Mouse (Mus musculus) neutrophil, adult 5-6 weeks (primary cell): ENCODE measurements around the gene Atg101. TPM values are rescaled to one million over a fixed set of nuclear protein-coding genes. Genes with fewer than 3 reads are reported as not detected.

ENCODE experiments used
- ATAC-seq: fragments of 151-379, 151-347 bp; 2 replicates; pipeline ENCODE4 v1.8.0; 2017; ENCODE audit warnings: mild to moderate bottlenecking, moderate TSS enrichment; ENCODE audit not compliant: insufficient number of reproducible peaks, poor library complexity, low FRiP score, severe bottlenecking; ENCODE audit errors: extremely low read depth
- total RNA-seq: library from RNA; stranded (forward); fragments of 200-1000 nt; gene quantifications from 2 replicates; pipeline ENCODE4 v1.2.3, GENCODE M21; 2017

Gene Atg101
- total RNA-seq, 1 experiment from 2014 or later, result 61.0 TPM

DNA sequence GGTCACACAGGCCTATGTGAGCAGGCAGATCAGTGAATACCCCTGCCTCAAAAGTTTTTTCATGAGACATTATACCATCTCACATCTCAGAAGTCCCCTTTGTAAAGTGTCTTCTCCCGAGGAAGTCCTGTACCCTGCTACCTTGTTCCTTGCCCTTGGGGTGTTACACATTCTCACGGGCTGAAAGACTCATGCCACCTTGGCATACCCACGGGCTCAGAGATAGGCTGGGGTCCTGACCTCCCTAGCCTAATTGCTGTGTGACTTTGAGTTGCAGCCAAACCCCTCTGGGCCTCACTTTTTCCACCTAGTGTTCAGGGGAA is 30.5 kb upstream of the Atg101 start:
- ATAC-seq, result no peak

DNA sequence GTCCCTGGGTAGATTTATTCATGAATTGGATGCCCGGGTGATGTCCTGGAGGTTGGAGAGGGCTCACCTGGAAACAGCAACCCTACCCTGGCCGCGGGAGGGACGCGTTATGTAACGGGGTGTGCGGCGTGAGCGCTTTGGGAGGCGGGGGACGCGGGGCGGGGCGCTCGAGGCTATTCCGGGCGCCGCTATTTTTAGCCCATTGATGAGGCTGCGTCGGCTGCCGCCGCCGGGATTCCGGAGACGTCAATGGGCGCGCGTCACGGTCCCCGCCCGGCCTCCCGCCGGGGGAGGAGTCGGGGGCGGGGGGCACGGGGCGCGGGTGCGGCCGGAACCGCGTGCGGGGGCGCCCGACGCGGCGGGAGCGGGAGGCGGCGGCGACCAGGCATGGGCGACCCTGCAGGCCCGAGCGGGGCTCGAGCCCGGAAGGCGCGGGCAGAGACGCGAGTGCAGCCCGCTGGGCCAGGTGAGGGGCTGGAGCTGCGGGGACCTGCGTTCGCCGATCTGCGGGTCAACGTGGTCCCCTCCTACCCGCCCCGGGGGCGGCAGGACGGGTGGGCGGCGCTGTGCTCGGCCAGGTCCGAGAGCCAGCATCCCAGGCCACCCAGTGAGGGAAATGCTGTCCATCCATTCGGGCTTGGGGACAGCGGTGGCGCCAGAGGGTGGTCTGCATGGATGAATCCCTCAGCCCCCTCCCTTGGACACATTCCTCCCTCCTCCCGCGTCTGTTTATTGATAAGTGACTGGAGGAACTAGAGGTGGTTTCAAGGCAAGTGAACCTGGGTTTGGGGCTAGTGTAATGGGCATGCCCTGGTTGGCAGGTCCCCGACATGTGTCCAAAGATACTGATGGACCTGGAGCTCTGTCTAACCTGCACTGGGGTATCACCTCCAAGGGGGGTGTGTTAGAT is 29.9 kb upstream of the Atg101 start, which contains the start of gene Nr4a1:
TSS of gene Nr4a1 (plus strand) at position 384 of the 910 bp plus-strand sequence.
- ATAC-seq, result peak; percentile 27

DNA sequence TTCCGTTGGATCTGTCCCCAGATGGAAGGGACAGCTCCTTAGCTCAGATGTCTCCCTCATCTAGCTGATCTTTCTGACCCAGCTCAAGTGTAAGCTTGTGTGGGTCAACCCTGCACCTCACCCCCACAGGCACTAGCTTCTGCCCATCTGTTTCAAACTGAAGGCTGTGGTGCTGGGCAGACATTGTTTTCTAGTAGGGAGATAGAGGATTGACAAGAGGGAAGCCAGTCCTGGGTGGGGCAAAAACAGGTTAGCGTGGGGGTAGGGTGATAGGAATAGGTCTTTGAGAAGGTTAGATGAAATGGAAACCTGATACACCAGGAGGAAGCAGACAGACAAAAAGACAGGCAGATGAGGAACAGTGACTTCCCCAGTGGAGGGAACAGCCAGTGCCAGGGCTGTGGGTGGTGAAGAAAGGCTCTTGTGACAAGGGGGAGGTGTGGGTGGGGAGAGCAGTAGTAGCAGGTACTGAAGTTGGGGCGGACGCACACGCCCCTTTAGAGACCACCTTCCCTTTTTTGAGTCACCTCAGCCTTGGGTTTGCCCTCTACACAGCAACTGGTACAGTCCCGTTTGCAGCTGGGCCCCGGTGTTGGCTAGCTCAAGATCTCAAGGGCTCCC is 28.1 kb upstream of the Atg101 start:
- ATAC-seq, result peak; percentile 18

- no peak for ATAC-seq
Measured at GRCm38 (mm10) chr15:101256463-101257206, 27.4 kb upstream of the Atg101 start.

DNA sequence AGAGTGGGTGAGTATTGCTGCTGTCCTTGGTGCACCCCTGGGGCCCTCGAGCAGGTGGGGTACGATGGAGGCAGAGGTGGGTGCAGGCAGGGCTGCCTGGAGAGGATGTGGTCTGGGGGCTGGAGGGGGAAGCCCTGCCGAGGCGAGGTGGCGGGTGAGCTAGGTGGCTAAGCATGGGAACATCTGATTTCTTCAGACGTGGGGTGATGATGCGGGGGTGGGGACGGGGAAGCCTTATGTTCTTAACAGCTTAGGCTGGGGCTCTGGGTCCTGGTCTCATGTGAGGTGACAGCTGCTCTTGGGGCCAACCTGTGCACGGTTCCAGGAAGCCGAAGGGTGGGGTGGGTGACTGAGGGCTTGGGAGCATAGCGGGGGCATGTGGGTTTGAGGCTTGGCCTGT is 25.7 kb upstream of the Atg101 start:
- ATAC-seq, result peak; percentile 40

GRCm38 (mm10) chr15:101259922-101260321 is 24.1 kb upstream of the Atg101 start:
- ATAC-seq, result no peak

DNA sequence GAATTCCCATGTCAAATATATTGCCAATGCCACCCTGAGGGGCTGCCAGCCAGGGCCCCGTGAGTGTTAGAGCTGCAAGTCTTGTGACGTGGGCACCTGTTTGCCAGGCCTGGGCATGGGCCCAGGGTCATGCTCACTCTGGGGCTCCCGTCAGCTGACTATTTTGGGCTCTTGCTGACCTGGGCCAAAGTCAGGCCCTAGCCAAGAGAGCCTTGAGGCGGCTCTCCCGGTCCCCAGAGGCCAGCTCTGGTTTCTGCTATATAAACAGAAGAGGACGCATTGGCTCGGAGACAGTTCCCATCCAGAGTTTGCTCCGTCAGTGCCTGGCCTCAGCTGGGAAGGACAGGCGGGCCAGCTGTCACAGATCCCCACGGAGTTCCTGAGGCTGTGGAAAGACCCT is 23.7 kb upstream of the Atg101 start:
- ATAC-seq, result no peak

GRCm38 (mm10) chr15:101260874-101261622 is 23.0 kb upstream of the Atg101 start:
- ATAC-seq, result no peak

DNA sequence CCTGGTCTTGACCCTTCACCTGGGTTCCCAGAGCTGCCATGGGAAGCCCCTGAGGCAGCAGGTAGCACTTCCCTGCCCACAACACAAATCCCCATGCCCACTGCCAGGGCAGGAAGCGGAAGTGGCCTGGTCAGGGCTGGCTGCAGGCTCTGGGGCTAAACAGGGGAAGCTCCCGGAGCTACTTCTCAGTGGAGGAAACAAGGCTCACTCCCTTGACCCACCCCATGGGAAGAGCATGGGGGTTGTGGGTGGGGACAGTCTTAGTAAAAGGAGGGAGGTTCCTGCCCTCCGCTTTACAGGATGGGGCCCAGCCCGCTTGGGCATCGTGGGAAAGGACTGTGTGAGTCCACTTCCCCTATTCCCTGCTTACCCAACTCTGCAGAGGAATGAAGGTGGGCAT is 21.6 kb upstream of the Atg101 start:
- ATAC-seq, result peak; percentile 54

GRCm38 (mm10) chr15:101266132-101266963 is 17.7 kb upstream of the Atg101 start:
- peak; percentile 75 for ATAC-seq

DNA sequence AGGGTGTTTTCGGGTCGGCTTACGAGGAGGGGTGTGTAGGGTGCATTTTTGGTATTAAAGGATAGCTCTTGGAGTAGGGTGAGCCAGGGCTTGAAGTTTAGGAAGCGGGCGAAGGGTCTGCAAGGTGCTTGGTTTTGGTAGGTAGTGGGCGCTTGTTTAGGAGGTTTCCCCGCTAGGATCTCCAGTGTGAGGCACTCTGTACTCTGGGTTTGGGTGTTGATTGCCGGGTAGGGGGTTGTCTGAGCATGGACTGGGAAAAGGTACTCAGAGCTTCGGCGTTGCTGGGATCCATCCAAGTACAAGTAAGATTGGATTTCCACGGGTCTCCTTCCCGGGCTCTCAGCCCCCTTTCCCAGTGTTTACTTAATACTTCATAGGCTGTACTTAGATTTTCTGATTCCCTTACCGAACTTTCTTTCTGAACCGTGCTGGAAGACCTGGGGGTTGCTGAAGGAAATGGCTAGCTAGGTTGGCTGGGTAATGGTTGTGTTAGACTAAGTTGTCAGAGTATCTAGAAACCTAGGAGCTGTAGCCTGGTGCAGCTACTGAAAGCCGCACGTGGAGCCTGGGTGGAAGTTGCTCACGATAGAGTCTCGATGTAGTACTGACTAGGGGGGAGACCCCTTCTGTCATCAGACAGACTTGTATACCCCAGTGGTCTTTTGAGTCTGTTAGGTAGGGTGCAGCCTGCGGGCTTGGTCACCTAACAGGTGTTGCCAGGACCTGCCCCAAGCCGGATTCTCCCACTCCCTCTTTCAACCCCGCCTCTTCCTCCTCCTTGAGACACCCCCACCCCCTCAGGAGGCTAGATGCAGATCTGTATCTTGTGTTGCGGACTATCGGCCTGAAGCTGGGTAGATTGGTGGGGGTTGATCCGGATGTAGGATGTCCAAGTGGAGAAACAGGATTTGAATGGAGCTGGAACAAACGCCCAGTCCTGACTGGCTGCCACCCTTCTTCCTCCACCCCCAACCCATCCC is 16.7 kb upstream of the Atg101 start:
- no peak for ATAC-seq

DNA sequence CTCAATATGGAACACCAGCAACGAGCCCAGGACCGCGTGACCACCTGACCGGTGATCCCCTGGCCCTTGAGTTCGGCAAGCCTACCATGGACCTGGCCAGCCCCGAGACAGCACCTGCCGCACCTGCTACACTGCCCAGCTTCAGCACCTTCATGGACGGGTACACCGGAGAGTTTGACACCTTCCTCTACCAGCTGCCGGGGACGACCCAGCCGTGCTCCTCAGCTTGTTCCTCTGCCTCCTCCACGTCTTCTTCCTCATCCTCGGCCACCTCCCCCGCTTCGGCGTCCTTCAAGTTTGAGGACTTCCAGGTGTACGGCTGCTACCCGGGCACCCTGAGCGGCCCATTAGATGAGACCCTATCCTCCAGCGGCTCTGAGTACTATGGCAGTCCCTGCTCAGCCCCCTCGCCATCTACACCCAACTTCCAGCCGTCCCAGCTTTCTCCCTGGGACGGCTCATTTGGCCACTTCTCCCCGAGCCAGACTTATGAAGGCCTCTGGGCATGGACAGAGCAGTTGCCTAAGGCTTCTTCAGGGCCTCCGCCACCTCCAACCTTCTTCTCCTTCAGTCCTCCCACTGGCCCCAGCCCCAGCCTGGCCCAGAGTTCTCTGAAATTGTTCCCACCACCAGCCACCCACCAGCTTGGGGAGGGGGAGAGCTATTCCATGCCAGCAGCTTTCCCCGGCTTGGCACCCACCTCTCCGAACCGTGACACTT is 13.8 kb upstream of the Atg101 start:
- ATAC-seq, result no peak

- ATAC-seq, result no peak
Measured at GRCm38 (mm10) chr15:101271107-101271506, 13.0 kb upstream of the Atg101 start.

DNA sequence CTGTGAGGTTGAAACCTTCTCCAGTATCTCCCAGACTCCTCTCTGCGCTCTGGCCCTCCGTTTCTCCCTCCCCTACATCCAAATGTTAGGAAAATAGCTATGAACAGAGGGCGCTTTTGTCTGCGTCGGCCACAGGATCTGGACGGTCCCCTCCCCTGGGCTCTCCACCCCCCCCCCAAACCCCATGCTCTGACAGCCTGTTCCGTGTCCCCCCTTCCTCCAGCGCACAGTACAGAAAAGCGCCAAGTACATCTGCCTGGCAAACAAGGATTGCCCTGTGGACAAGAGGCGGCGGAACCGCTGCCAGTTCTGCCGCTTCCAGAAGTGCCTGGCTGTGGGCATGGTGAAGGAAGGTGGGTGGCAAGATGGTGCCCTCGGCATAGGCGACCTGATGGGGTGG is 12.6 kb upstream of the Atg101 start:
- ATAC-seq, result no peak

- ATAC-seq, result no peak
Measured at GRCm38 (mm10) chr15:101274380-101274779, 9.7 kb upstream of the Atg101 start.

- no peak for ATAC-seq
Measured at GRCm38 (mm10) chr15:101277351-101277899, 6.6 kb upstream of the Atg101 start.
